Mouse (Mus musculus) left cerebral cortex, postnatal 25 days (tissue): ENCODE measurements at regions not wholly inside any gene's neighbourhood (a gene's known extent, or its start where the extent isn't known, plus 50 kb on each side); places are given as distances from the start of the nearest gene placed in this dataset.
A peak's percentile ranks its signal among the peaks of the same experiment; 100 is the strongest.

Source experiments
- DNase-seq, 2 experiments: peaks; one replicate each; pipeline ENCODE4 v3.0.0; 2022; ENCODE audit warnings: low spot score in 2 of 2, mixed read lengths in 1 of 2
- intact Hi-C: fragments of 180-260 bp; cut with DNase I; formaldehyde crosslinking; loops from one replicate; pipeline ENCODE4 v1.15.1; 2025

- intact Hi-C loops: no loop called here
- no peak for DNase-seq
Measured at GRCm38 (mm10) chr7:72971506-72972267, 403.6 kb upstream of the Rgma start.

- intact Hi-C loops: no loop called here
- no peak for DNase-seq
Measured at GRCm38 (mm10) chr7:72972397-72972796, 402.9 kb upstream of the Rgma start.

GRCm38 (mm10) chr7:72973771-72974170, 401.5 kb upstream of the Rgma start:
- no peak for DNase-seq
- intact Hi-C loops: no loop called here

- intact Hi-C loops: no loop called here
- no peak for DNase-seq
Measured at GRCm38 (mm10) chr7:72974384-72974783, 400.9 kb upstream of the Rgma start.

DNA sequence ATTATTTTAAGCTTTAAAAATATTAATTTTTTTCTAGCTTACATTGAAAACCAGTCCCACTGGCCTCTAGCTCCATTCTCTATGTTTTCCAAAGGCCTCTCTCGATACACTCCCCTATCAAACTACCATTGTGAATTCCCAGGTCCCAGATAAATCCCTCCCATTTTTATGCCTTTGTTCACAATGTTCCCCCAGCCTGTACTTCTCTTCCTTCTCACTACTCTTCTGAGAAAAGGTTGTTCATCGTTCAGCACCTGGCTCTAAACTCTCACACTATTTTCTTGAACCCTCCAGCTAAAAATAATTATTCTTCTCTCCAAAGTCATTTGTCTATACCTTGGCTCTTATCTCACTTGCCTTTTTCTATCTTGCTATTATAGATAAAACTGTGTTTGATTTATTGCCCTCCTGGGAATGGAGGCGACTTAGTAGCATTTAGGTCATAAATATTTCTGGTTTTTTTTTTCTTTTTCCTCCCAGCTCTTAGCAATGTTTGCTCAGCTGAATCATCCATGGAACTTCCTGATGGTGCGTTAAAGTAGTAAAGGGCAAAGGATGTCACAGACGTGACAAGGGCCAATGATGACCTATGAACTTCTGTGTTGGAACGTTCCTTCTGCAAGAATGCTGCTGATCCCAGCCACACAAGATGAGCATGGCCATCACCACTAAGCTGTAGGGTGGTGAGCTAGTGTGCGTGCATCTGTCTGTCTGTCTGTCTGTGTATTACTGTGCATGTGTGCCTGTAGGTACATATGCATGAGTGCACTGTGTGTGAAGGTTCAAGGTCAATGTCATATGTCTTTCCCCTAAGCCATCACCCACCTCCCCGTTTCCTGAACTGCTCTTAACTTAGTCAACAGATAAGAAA, 384.5 kb upstream of the Rgma start:
- no peak for DNase-seq
- intact Hi-C loops: no loop called here

- DNase-seq: peak in 1 of 2 experiments; percentile 28
- intact Hi-C loops: no loop called here
Measured at GRCm38 (mm10) chr7:72998374-72998773, 376.9 kb upstream of the Rgma start.

- no peak for DNase-seq
- intact Hi-C loops: no loop called here
Measured at GRCm38 (mm10) chr7:73019151-73019550, 356.2 kb upstream of the Rgma start.

DNA sequence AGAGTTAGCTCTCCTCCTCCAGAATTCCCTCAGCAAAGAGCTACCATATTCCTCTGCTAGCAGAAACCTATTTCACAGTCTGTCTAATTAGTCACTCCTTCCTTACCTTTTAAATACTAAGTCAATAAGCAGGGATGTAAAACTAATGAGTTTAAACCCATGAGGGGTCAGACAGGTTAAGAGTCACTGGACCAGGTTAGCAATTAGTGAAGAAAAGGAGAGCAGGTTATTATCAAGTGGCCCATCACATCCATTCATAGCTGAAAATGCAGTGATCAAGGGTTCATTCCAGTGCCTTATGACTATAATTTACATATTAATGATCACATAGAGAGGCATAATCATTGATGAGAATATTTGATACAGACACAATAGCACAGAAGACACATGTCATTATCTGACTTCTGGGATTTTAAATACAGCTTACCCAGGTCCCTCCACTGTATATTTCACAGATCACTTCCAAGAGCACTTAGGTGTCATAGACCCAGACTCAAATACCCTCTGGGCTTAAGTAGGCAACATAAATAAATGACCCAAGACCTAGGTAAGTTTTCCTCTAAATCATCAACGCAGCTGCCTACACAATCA, 355.4 kb upstream of the Rgma start:
- DNase-seq: no peak
- intact Hi-C loops: loop anchor here (10.0 kb wide), 1 partner anchor 615 kb away; no protein-coding TSS in a partner anchor

DNA sequence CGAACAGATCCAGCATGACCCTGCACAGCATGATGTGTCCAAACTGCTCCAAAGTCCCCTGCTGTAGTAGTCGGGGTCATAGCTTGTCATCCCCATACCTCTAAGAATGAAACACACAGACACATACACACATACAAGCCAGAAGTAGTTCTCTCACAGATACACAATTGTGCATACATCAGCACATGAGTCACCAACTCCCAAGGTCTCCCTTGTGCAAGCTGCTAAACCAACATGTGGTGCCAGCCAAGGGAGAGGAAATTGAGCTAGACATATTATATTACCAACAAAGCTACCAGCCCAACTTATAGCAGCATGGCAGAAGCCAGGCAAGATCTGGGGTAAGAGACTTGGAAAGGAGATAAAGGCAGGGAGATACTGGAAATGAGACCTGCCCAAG, 353.5 kb upstream of the Rgma start:
- DNase-seq: peak in 1 of 2 experiments; percentile 10
- intact Hi-C loops: loop anchor here (10.0 kb wide), 1 partner anchor 617 kb away; no protein-coding TSS in a partner anchor

DNA sequence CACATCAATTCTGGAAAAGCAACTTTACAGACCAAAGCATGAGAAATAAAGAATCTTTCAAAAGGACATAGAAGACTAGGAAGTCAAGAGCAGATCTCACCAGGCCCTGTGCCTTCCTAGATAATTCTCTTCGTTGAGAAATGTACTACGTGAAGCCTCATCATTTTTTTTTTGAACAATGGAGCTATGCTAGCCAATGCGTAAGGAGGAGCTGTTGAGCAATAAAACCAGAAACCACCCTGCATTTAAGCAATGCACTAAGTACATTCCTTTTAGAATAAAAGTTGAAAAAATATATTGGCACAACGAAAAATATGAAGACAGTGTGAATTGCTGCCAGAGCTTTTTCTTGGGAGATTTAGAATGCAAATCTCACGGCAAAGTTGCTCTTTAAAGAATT, 349.7 kb upstream of the Rgma start:
- peak; percentile 11 to 43 for DNase-seq

GRCm38 (mm10) chr7:73028952-73029351, 346.4 kb upstream of the Rgma start:
- DNase-seq: peak; percentile 30 to 37
- intact Hi-C loops: loop anchor here (10.0 kb wide), 1 partner anchor 624 kb away; no protein-coding TSS in a partner anchor

More for the DNA sequence above, 349.7 kb upstream of the Rgma start:
- intact Hi-C loops: loop anchor here (10.0 kb wide), 1 partner anchor 621 kb away; no protein-coding TSS in a partner anchor

DNA sequence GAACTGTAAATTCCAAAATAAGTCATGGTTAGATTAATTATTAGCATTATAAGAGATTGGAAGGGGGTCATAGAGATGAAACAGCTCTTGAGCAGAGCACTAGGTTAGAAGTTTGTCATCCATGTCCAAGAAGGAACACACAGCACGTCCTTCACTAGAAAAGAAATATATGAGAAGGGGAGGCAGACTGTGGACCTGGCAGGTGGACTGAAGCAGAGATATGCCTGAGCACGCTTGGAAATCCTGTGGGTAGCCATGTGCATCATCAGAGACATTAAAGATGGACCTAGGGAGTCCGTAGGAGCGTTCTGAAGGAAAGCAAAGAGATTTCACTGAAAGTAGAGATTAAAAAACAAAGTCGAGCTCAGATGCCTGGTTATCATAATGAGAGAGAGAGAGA, 343.9 kb upstream of the Rgma start:
- intact Hi-C loops: loop anchor here (10.0 kb wide), 2 partner anchors 343 to 437 kb away; partner anchors contain the start of gene Rgma
- no peak for DNase-seq

DNA sequence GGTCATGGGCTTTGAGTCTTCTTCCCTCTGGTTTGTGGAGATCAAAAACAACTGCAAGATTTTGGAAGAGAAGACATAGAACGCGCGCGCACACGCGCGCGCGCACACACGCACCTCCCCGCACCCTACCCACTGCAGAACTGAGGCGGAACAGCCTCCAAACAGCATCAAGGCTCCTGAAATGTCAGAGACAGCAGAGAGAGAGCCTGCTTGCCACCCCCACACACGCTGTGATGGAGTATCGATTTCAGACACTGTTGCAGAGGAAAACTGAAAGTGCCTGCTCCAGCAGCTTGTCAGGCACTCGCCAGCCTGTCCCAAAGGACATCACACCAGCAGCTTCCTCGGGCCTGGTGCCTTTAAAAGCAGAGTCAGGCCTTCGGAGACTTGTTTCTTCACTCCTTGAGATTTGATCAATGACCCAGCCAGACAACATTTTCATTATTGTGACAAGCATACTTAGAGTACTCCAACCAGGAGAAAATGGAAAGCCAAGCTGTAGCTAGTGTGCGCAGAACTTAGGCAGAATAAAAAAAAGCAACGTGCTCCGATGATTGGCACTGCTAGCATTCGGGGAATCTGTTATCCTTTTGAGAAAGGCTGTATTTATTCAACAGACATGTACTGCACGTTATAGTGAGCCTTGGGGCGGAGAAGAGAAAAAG, 342.9 kb upstream of the Rgma start:
- peak; percentile 54 to 64 for DNase-seq
- intact Hi-C loops: loop anchor here (10.0 kb wide), 2 partner anchors 342 to 438 kb away; partner anchors contain the start of gene Rgma

DNA sequence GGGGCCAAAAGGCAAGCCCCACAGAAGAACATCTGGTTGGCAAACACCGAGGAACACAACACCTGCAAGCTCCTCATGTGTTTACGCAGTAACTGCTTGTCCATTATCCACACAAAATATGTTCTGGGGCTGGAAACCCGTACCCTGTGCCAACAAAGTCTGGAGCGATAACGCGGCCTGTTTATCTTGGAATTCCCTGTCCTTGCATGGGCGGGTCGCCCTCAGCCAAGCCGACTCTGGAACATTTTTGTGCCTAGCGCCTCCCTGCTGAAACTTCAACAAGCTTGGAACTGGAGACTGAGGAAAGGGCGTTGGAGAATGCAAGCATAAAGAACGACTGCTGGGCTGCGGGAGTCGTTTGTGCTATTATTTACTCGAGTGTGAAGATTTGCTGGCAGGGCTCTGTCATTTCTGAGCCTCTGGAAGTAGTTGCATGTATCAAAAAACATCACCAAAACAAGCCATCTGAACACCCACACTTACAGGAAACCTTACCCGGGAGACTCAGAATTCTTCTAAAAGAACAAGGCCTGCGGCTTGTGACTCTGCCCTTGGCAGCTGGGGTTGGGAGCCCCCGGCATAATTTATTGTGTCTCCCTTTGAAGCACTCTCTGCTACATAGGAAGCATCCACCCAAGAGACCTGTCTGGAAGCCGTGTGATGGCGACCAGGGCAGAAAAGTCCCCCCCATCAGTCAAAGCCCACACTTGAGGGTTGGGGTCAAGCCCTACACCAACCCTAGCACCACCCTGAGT, 338.3 kb upstream of the Rgma start:
- intact Hi-C loops: loop anchor here (10.0 kb wide), 2 partner anchors 338 to 442 kb away; partner anchors contain the start of gene Rgma
- DNase-seq: peak; percentile 45 to 77

- no peak for DNase-seq
- intact Hi-C loops: loop anchor here (10.0 kb wide), 2 partner anchors 337 to 443 kb away; partner anchors contain the start of gene Rgma
Measured at GRCm38 (mm10) chr7:73037638-73038037, 337.7 kb upstream of the Rgma start.

- DNase-seq: no peak
- intact Hi-C loops: loop anchor here (10.0 kb wide), 2 partner anchors 335 to 445 kb away; partner anchors contain the start of gene Rgma
Measured at GRCm38 (mm10) chr7:73039921-73040320, 335.4 kb upstream of the Rgma start.

DNA sequence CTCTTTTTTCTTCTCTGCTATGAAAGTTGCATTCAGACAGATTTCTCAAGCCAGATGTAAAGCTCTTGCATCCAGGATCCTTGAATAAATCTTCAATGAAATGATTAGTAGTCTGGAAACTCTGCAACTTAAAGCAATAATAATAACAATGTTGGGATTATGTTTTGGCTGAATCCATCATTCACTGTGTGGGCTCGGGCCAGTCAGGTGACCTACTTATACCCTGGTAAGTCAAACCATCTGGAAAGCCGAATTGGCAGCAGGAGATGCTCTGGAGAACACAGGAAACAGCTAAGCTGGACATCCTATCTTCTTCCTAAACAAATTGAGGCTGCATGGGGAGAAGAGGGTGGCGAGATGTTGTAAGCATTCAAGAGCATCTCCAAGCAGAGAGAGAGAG, 331.0 kb upstream of the Rgma start:
- intact Hi-C loops: no loop called here
- DNase-seq: no peak

DNA sequence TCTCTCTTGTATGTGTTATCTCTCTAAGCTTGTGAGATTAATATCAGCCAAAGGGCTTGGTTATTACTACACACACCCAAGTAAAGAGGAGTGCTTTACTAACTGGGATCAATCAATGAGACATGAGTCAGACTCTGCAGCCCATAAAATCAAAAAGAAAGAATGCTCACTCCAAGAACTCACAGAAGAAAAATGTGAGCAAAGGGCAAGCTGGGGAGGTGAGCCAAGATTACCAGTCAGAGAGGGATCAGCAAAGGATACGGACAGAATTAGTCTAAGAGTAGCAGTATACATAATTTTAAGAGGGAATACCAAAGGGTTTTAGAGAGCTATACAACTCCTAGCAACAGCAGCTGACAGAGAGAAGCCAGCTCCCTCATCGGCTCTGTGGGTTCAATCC, 319.4 kb upstream of the Rgma start:
- no peak for DNase-seq
- intact Hi-C loops: no loop called here

DNA sequence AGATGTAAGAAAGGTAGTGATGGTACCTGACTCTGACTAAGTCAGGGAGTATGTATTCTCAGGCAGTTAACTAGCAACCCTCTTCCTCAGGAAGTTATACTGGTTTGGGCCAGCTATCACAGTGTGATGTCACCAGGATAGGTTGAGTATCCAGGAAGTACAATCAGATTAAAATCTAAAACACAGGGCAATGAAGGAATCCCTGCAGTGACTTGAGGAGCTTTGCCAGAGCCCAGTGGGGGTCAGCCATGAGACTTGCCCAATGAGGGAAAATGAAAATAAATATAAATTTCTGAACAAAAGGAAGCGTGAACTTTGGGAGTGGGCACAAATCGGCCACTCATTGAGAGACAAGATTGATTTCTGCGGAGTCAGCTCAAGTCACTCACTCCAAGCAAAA, 311.8 kb upstream of the Rgma start:
- intact Hi-C loops: no loop called here
- no peak for DNase-seq
